Mouse (Mus musculus): ENCODE measurements around the gene Frmd6. TPM values are rescaled to one million over a fixed set of nuclear protein-coding genes. Genes with fewer than 3 reads are reported as not detected.

The Frmd6 gene
- polyA plus RNA-seq, 1 experiment from 2014 or later: 12.5 TPM

- Histone ChIP-seq H3K4me1 (replicated peaks; ENCODE audit: control insufficient read depth, insufficient read depth, low read length) (peaks cover 21% of the 10 kb centered on the region), H3K27me3 (replicated peaks; ENCODE audit: control insufficient read depth, insufficient read depth, low read length) (no peaks in the 10 kb centered on the region), H3K4me3 (replicated peaks; ENCODE audit: low read length) (no peak overlapping the region; the same call in 1 of the 2 replicates), H3K36me3 (ENCODE audit: control insufficient read depth, insufficient read depth) (no peaks in the 10 kb centered on the region), H3K9ac (replicated peaks; ENCODE audit: low read depth, low read length) (no peak overlapping the region), H3K9me3 (ENCODE audit: control insufficient read depth, low read length) (no peaks in the 10 kb centered on the region), H3K4me2 (ENCODE audit: low read length) (peak overlapping the region; percentile 65; the same call in 1 of the 2 replicates), H3K27ac (ENCODE audit: low read length) (no peak overlapping the region)
- 43% methylated on average over 7 of the region's 7 CpGs for WGBS
- no peak for ATAC-seq
These were observed 1.3 kb upstream of the Frmd6 start for GRCm38 (mm10) chr12:70824017-70824416.

- Histone ChIP-seq H3K9ac (replicated peaks; ENCODE audit: low read depth, low read length) (peak overlapping the region; percentile 75), H3K36me3 (ENCODE audit: control insufficient read depth, insufficient read depth) (no peaks in the 10 kb centered on the region), H3K4me1 (replicated peaks; ENCODE audit: control insufficient read depth, insufficient read depth, low read length) (peaks cover 21% of the 10 kb centered on the region), H3K4me2 (ENCODE audit: low read length) (peak overlapping the region; percentile 79), H3K27me3 (replicated peaks; ENCODE audit: control insufficient read depth, insufficient read depth, low read length) (no peaks in the 10 kb centered on the region), H3K9me3 (ENCODE audit: control insufficient read depth, low read length) (no peaks in the 10 kb centered on the region), H3K27ac (ENCODE audit: low read length) (peak overlapping the region; percentile 94), H3K4me3 (replicated peaks; ENCODE audit: low read length) (peak overlapping the region; percentile 73)
- ATAC-seq: 0 out of 2 replicates have a peak, but pooled peaks have one; percentile 0
- WGBS: under 1% methylated on average over 55 of the region's 55 CpGs
These were observed 470 bp downstream of the Frmd6 start for GRCm38 (mm10) chr12:70825651-70826317.

- Histone ChIP-seq H3K4me2 (ENCODE audit: low read length) (peak overlapping the region; percentile 79), H3K4me3 (replicated peaks; ENCODE audit: low read length) (peak overlapping the region; percentile 73), H3K9me3 (ENCODE audit: control insufficient read depth, low read length) (no peaks in the 10 kb centered on the region), H3K36me3 (ENCODE audit: control insufficient read depth, insufficient read depth) (no peaks in the 10 kb centered on the region), H3K27me3 (replicated peaks; ENCODE audit: control insufficient read depth, insufficient read depth, low read length) (no peaks in the 10 kb centered on the region), H3K4me1 (replicated peaks; ENCODE audit: control insufficient read depth, insufficient read depth, low read length) (peaks cover 21% of the 10 kb centered on the region), H3K27ac (ENCODE audit: low read length) (peak overlapping the region; percentile 94), H3K9ac (replicated peaks; ENCODE audit: low read depth, low read length) (peak overlapping the region; percentile 75)
- ATAC-seq: no peak
- 3% methylated on average over 19 of the region's 19 CpGs for WGBS
These were observed 1.2 kb downstream of the Frmd6 start for GRCm38 (mm10) chr12:70826318-70827072.

GRCm38 (mm10) chr12:70827187-70827900, 2.0 kb downstream of the Frmd6 start:
- H3K4me1 ChIP-seq (replicated peaks; ENCODE audit: control insufficient read depth, insufficient read depth, low read length): peaks cover 21% of the 10 kb centered on the region
- 20% methylated on average over 9 of the region's 9 CpGs for WGBS
- H3K36me3 ChIP-seq (ENCODE audit: control insufficient read depth, insufficient read depth): no peaks in the 10 kb centered on the region
- peak overlapping the region; percentile 79 for H3K4me2 ChIP-seq (ENCODE audit: low read length)
- peak overlapping the region; percentile 73 for H3K4me3 ChIP-seq (replicated peaks; ENCODE audit: low read length)
- H3K27me3 ChIP-seq (replicated peaks; ENCODE audit: control insufficient read depth, insufficient read depth, low read length): no peaks in the 10 kb centered on the region
- no peaks in the 10 kb centered on the region for H3K9me3 ChIP-seq (ENCODE audit: control insufficient read depth, low read length)
- no peak overlapping the region for H3K27ac ChIP-seq (ENCODE audit: low read length)
- H3K9ac ChIP-seq (replicated peaks; ENCODE audit: low read depth, low read length): peak overlapping the region; percentile 75
- ATAC-seq: no peak

GRCm38 (mm10) chr12:70827901-70828271, 2.6 kb downstream of the Frmd6 start:
- Histone ChIP-seq H3K4me3 (replicated peaks; ENCODE audit: low read length) (no peak overlapping the region), H3K9me3 (ENCODE audit: control insufficient read depth, low read length) (no peaks in the 10 kb centered on the region), H3K4me2 (ENCODE audit: low read length) (peak overlapping the region; percentile 24; the same call in 1 of the 2 replicates), H3K27ac (ENCODE audit: low read length) (no peak overlapping the region), H3K9ac (replicated peaks; ENCODE audit: low read depth, low read length) (no peak overlapping the region), H3K4me1 (replicated peaks; ENCODE audit: control insufficient read depth, insufficient read depth, low read length) (peaks cover 21% of the 10 kb centered on the region), H3K27me3 (replicated peaks; ENCODE audit: control insufficient read depth, insufficient read depth, low read length) (no peaks in the 10 kb centered on the region), H3K36me3 (ENCODE audit: control insufficient read depth, insufficient read depth) (no peaks in the 10 kb centered on the region)
- whole genome bisulfite sequencing: 59% methylated on average over 4 of the region's 4 CpGs
- no peak for ATAC-seq

GRCm38 (mm10) chr12:70830982-70831566, 5.8 kb downstream of the Frmd6 start:
- 82% methylated on average over 9 of the region's 9 CpGs for WGBS
- ATAC-seq: no peak
- no peak overlapping the region for H3K9ac ChIP-seq (replicated peaks; ENCODE audit: low read depth, low read length)

GRCm38 (mm10) chr12:70832216-70832998, 7.1 kb downstream of the Frmd6 start:
- Histone ChIP-seq H3K4me2 (ENCODE audit: low read length) (no peak overlapping the region), H3K4me1 (replicated peaks; ENCODE audit: control insufficient read depth, insufficient read depth, low read length) (peaks cover 2% of the 10 kb centered on the region; the same call in 1 of the 2 replicates), H3K36me3 (ENCODE audit: control insufficient read depth, insufficient read depth) (no peaks in the 10 kb centered on the region), H3K9ac (replicated peaks; ENCODE audit: low read depth, low read length) (no peak overlapping the region), H3K27me3 (replicated peaks; ENCODE audit: control insufficient read depth, insufficient read depth, low read length) (no peaks in the 10 kb centered on the region), H3K4me3 (replicated peaks; ENCODE audit: low read length) (no peak overlapping the region), H3K9me3 (ENCODE audit: control insufficient read depth, low read length) (no peaks in the 10 kb centered on the region), H3K27ac (ENCODE audit: low read length) (no peak overlapping the region)
- 82% methylated on average over 4 of the region's 4 CpGs for WGBS
- ATAC-seq: no peak

More at GRCm38 (mm10) chr12:70830982-70831566, 5.8 kb downstream of the Frmd6 start:
- Histone ChIP-seq H3K27me3 (replicated peaks; ENCODE audit: control insufficient read depth, insufficient read depth, low read length) (no peaks in the 10 kb centered on the region), H3K36me3 (ENCODE audit: control insufficient read depth, insufficient read depth) (no peaks in the 10 kb centered on the region), H3K27ac (ENCODE audit: low read length) (no peak overlapping the region), H3K4me1 (replicated peaks; ENCODE audit: control insufficient read depth, insufficient read depth, low read length) (peaks cover 15% of the 10 kb centered on the region), H3K4me3 (replicated peaks; ENCODE audit: low read length) (no peak overlapping the region), H3K9me3 (ENCODE audit: control insufficient read depth, low read length) (no peaks in the 10 kb centered on the region), H3K4me2 (ENCODE audit: low read length) (no peak overlapping the region)

GRCm38 (mm10) chr12:70833050-70833449, 7.7 kb downstream of the Frmd6 start:
- no peak for ATAC-seq
- Histone ChIP-seq H3K4me3 (replicated peaks; ENCODE audit: low read length) (no peak overlapping the region), H3K4me2 (ENCODE audit: low read length) (no peak overlapping the region), H3K4me1 (replicated peaks; ENCODE audit: control insufficient read depth, insufficient read depth, low read length) (peaks cover 4% of the 10 kb centered on the region; the same call in 1 of the 2 replicates), H3K36me3 (ENCODE audit: control insufficient read depth, insufficient read depth) (no peaks in the 10 kb centered on the region), H3K9ac (replicated peaks; ENCODE audit: low read depth, low read length) (no peak overlapping the region), H3K27me3 (replicated peaks; ENCODE audit: control insufficient read depth, insufficient read depth, low read length) (no peaks in the 10 kb centered on the region), H3K27ac (ENCODE audit: low read length) (no peak overlapping the region), H3K9me3 (ENCODE audit: control insufficient read depth, low read length) (no peaks in the 10 kb centered on the region)
- WGBS: 97% methylated on average over 3 of the region's 3 CpGs

All from forebrain, embryonic 16.5 days (tissue).